Mouse (Mus musculus) gastrocnemius, adult 2 months (tissue): Measurements from ENCODE around the gene Pde9a. TPM values are rescaled to one million over a fixed set of nuclear protein-coding genes. Genes with fewer than 3 reads are reported as not detected.

Source experiments
- DNase-seq: peaks from one replicate; pipeline ENCODE4 v3.0.0; 2022
- H3K27ac ChIP-seq: fragments of 200-600 bp; 2 replicates; pipeline ENCODE4 v1.8.1; 2022; ENCODE audit warnings: mild to moderate bottlenecking
- H3K4me3 ChIP-seq: fragments of 200-600 bp; 2 replicates; pipeline ENCODE4 v1.8.1; 2022; ENCODE audit warnings: mild to moderate bottlenecking, moderate library complexity
- CTCF ChIP-seq: fragments of 200-600 bp; IDR thresholded peaks from 2 replicates; pipeline ENCODE4 v1.8.1; 2022; ENCODE audit warnings: antibody characterized with exemption, mild to moderate bottlenecking, moderate library complexity
- intact Hi-C: fragments of 180-260 bp; cut with DNase I; formaldehyde crosslinking; loops from one replicate; pipeline ENCODE4 v1.15.1; 2025
- total RNA-seq, 2 experiments: library from RNA; stranded (reverse); gene quantifications; 2 replicates each; pipeline ENCODE4 v1.2.3; 2021

Pde9a gene
- total RNA-seq, 2 experiments from 2014 or later: 1.8 to 3.3 TPM

GRCm38 (mm10) chr17:31424798-31425197 lies 38.8 kb downstream of the Pde9a start:
- TF ChIP-seq CTCF: no peak
- Histone ChIP-seq H3K27ac (no peak overlapping the region), H3K4me3 (no peak overlapping the region)
- no peak for DNase-seq
- intact Hi-C loops: no loop called here

DNA sequence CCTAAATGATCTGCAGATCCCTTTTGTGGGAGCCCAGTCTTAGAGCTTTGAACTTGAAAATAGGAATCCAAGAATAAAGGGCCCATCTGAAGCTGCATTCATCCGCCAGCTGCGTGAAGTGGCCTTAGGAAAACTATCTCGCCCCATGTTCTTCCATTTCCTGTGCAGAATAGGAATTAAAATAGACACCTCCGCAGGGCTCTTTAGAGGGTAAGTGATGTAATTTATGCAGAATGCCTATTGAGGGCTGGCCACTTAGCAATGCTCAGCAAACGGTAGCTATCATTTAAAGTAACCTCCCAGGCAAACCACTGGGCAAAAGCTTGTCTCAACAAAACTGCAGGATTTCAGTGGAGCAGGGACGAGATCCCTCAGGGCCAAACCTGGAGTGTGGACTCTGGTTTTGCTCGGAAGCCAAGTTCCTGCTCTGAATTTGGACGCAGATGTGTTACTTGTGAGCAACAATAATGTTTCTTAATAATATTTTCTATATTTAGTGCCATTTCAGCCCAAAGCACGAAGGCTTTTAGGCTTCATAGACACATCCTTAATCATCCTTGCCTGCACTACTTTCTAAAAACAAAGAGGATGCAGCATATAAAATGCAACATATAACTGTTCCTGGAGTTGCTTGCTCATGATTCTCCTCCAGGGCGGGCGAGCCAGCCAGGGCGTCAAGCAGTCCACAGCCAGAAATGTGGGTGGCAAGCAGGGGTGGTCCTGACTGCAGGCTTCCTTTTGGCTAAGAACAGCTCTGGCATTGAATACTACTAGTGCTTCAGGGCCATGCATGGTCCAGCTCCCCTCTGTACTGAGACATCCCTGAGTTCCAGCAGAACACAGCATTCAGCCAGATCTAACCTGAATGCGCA lies 40.1 kb downstream of the Pde9a start:
- H3K27ac ChIP-seq: no peak overlapping the region
- H3K4me3 ChIP-seq: no peak overlapping the region
- DNase-seq: no peak
- intact Hi-C loops: no loop called here
- no peak for TF ChIP-seq CTCF

- DNase-seq: no peak
- intact Hi-C loops: no loop called here
- Histone ChIP-seq H3K27ac (no peak overlapping the region), H3K4me3 (no peak overlapping the region)
- peak; percentile 57 for TF ChIP-seq CTCF
These were observed 43.4 kb downstream of the Pde9a start for GRCm38 (mm10) chr17:31429402-31429801.

DNA sequence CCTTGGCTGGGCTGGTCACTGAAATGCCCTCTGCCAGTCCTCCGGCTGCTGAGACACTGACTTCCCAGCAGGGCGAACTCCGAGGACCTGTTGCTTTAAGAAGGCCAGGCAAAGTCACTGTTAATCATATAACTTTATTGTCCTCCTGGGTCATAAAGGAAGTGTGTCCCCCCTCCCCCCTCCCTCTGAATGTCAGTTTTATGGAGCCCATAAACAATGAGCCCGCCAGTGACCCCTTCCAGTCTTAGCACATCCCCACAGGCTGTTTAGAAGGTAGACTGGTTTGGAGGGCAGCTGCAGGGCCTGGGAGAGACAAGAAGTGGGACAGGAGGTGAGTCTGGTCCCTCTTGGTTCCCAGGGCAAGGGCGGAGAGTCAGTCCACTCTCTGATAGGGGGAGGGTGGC lies 46.9 kb downstream of the Pde9a start:
- TF ChIP-seq CTCF: no peak
- intact Hi-C loops: loop anchor here (2.0 kb wide), 1 partner anchor 48 kb away; no protein-coding TSS in a partner anchor
- DNase-seq: no peak
- H3K27ac ChIP-seq: peak overlapping the region; percentile 81
- peak overlapping the region; percentile 70 for H3K4me3 ChIP-seq

DNA sequence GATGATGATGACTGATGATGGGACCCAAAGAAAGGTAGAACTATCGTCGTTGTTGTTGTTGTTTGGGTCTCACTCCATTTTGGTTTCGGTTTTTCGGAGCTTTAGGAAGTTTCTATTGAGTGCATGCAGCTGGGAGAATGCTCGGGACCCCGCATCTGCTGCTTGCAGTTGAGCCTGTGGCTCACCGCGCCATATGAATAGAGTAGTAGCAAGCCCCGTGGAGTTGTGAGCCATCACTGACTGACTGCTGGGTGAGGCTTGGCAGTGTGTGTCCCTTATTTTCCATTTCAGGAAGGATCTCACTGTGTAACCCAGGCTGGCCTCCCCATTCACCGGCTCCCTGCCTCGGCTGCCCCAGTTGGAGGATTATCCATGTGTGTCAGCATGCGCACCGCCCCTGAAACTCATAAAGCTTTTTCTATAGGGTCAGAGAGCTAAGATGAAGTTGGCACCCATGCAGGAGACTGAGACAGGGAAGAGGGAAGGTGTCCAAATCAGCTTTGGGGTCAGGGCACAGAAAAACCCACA lies 47.5 kb downstream of the Pde9a start:
- no peak for TF ChIP-seq CTCF
- intact Hi-C loops: loop anchor here (2.0 kb wide), 1 partner anchor 49 kb away; no protein-coding TSS in a partner anchor
- DNase-seq: no peak
- H3K27ac ChIP-seq: peak overlapping the region; percentile 81
- peak overlapping the region; percentile 70 for H3K4me3 ChIP-seq

GRCm38 (mm10) chr17:31433978-31434797 lies 48.2 kb downstream of the Pde9a start:
- intact Hi-C loops: loop anchor here (2.0 kb wide), 1 partner anchor 49 kb away; no protein-coding TSS in a partner anchor
- H3K4me3 ChIP-seq: peak overlapping the region; percentile 70
- peak overlapping the region; percentile 81 for H3K27ac ChIP-seq
- no peak for TF ChIP-seq CTCF
- no peak for DNase-seq

DNA sequence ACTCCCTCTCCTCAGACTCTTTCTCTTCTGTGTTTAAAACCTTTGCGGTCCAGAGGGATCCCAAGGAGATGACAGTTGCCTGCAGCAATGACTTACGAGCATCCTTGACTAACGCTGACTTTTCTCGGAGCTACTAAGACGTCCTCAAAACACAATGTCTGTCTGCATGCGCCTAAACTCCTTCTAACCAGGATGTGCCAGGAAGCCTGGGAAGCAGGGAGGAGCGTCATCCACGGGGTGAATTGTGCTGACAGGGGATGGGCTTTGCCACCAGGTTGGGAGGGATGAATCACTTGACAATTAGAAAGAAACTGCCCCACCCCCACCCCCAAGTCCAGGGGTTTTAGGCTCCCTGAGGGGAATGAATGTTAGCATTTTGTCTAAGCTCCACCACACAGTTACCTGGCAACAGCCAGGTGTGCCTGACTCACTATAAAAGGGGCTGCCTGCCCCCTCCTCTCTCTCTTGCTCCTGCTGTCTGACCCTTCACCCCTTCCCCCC lies 48.9 kb downstream of the Pde9a start:
- DNase-seq: no peak
- H3K4me3 ChIP-seq: peak overlapping the region; percentile 70
- intact Hi-C loops: no loop called here
- no peak for TF ChIP-seq CTCF
- peak overlapping the region; percentile 81 for H3K27ac ChIP-seq

GRCm38 (mm10) chr17:31435934-31436813 lies 50.2 kb downstream of the Pde9a start:
- DNase-seq: no peak
- intact Hi-C loops: no loop called here
- H3K4me3 ChIP-seq: no peak overlapping the region
- peak; percentile 20; the same call in 1 of the 2 replicates for TF ChIP-seq CTCF
- H3K27ac ChIP-seq: no peak overlapping the region

- H3K4me3 ChIP-seq: no peak overlapping the region
These were observed 50.9 kb downstream of the Pde9a start for GRCm38 (mm10) chr17:31436814-31437406.

GRCm38 (mm10) chr17:31437482-31437881 lies 51.5 kb downstream of the Pde9a start:
- TF ChIP-seq CTCF: no peak
- Histone ChIP-seq H3K27ac (no peak overlapping the region), H3K4me3 (no peak overlapping the region)
- no peak for DNase-seq
- intact Hi-C loops: no loop called here

More at GRCm38 (mm10) chr17:31436814-31437406, 50.9 kb downstream of the Pde9a start:
- intact Hi-C loops: no loop called here
- H3K27ac ChIP-seq: no peak overlapping the region
- no peak for DNase-seq
- TF ChIP-seq CTCF: no peak

DNA sequence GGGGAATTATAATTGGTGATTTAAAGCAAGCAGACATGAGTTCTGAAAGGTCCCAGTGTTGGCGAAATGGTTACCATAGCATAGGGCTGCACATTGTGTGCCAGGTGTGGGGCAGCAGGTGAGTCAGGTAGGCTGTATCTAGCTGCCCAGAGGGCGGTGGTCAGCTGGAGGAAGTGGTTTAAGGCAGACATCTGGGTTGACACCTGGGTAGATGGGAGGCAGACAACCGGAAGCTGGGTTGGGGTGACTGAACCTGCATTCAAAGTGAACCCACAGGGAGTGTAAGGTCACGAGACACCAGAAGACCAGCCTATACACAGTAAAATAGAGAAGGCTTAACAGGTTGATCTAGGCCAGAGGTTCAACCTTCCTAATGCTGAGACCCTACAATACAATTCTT lies 54.0 kb downstream of the Pde9a start:
- intact Hi-C loops: no loop called here
- TF ChIP-seq CTCF: no peak
- Histone ChIP-seq H3K4me3 (no peak overlapping the region), H3K27ac (no peak overlapping the region)
- DNase-seq: no peak
